Mouse (Mus musculus): Measurements from ENCODE around the gene Fzd4. TPM values are rescaled to one million over a fixed set of nuclear protein-coding genes. Genes with fewer than 3 reads are reported as not detected.

Gene Fzd4
- total RNA-seq, 1 experiment = 2.2 TPM

GRCm38 (mm10) chr7:89433893-89434616 lies 29.9 kb downstream of the Fzd4 start:
- H3K9me3 ChIP-seq (ENCODE audit: control insufficient read depth, insufficient read depth, low read depth, low read length) = no peaks in the 10 kb centered on the region
- TF ChIP-seq ZC3H11A (IDR thresholded peaks at IDR 0.05; ENCODE audit: borderline replicate concordance, low read depth, low read length) = no peak
- no peak for TF ChIP-seq MAFK (IDR thresholded peaks at IDR 0.05; ENCODE audit: insufficient read depth, low read depth, low read length)
- TF ChIP-seq HCFC1 (IDR thresholded peaks at IDR 0.05; ENCODE audit: borderline replicate concordance, insufficient read depth, low read length) = no peak
- TF ChIP-seq CHD2 (IDR thresholded peaks at IDR 0.05; ENCODE audit: low read depth, low read length) = no peak
- H3K4me3 ChIP-seq (ENCODE audit: insufficient read depth in 1 of 2, low read depth in 1 of 2, low read length in 2 of 2, poor library complexity in 1 of 2, severe bottlenecking in 1 of 2) = no peak overlapping the region
- in situ Hi-C loops (cut with MboI; ENCODE audit: low sequenced_read_pairs in 2 of 2, unreplicated experiment in 2 of 2) = no loop called here
- DNase-seq (ENCODE audit: low read depth, low spot score) = no peak
- H3K9ac ChIP-seq (ENCODE audit: insufficient read depth, low read depth, low read length, poor library complexity, severe bottlenecking) = no peak overlapping the region
- H3K36me3 ChIP-seq (ENCODE audit: control insufficient read depth, insufficient read depth, low read length, poor library complexity, severe bottlenecking) = no peaks in the 10 kb centered on the region
- H3K4me1 ChIP-seq (ENCODE audit: control insufficient read depth in 2 of 2, insufficient read depth in 2 of 2, low read length in 2 of 2, poor library complexity in 1 of 2) = no peaks in the 10 kb centered on the region
- no peak overlapping the region for H3K27ac ChIP-seq (ENCODE audit: insufficient read depth, low read depth, low read length, poor library complexity, severe bottlenecking)

GRCm38 (mm10) chr7:89436404-89436803 lies 32.2 kb downstream of the Fzd4 start:
- no peak for TF ChIP-seq MAFK (IDR thresholded peaks at IDR 0.05; ENCODE audit: insufficient read depth, low read depth, low read length)
- Histone ChIP-seq H3K9ac (ENCODE audit: insufficient read depth, low read depth, low read length, poor library complexity, severe bottlenecking) (no peak overlapping the region), H3K4me3 (ENCODE audit: insufficient read depth in 1 of 2, low read depth in 1 of 2, low read length in 2 of 2, poor library complexity in 1 of 2, severe bottlenecking in 1 of 2) (no peak overlapping the region), H3K27ac (ENCODE audit: insufficient read depth, low read depth, low read length, poor library complexity, severe bottlenecking) (no peak overlapping the region), H3K4me1 (ENCODE audit: control insufficient read depth in 2 of 2, insufficient read depth in 2 of 2, low read length in 2 of 2, poor library complexity in 1 of 2) (no peaks in the 10 kb centered on the region), H3K36me3 (ENCODE audit: control insufficient read depth, insufficient read depth, low read length, poor library complexity, severe bottlenecking) (no peaks in the 10 kb centered on the region), H3K9me3 (ENCODE audit: control insufficient read depth, insufficient read depth, low read depth, low read length) (no peaks in the 10 kb centered on the region)
- in situ Hi-C loops (cut with MboI; ENCODE audit: low sequenced_read_pairs in 2 of 2, unreplicated experiment in 2 of 2) = no loop called here
- DNase-seq (ENCODE audit: low read depth, low spot score) = no peak

GRCm38 (mm10) chr7:89437589-89437988 lies 33.4 kb downstream of the Fzd4 start:
- Histone ChIP-seq H3K9me3 (ENCODE audit: control insufficient read depth, insufficient read depth, low read depth, low read length) (no peaks in the 10 kb centered on the region), H3K4me3 (ENCODE audit: insufficient read depth in 1 of 2, low read depth in 1 of 2, low read length in 2 of 2, poor library complexity in 1 of 2, severe bottlenecking in 1 of 2) (no peak overlapping the region), H3K4me1 (ENCODE audit: control insufficient read depth in 2 of 2, insufficient read depth in 2 of 2, low read length in 2 of 2, poor library complexity in 1 of 2) (no peaks in the 10 kb centered on the region), H3K9ac (ENCODE audit: insufficient read depth, low read depth, low read length, poor library complexity, severe bottlenecking) (no peak overlapping the region), H3K36me3 (ENCODE audit: control insufficient read depth, insufficient read depth, low read length, poor library complexity, severe bottlenecking) (no peaks in the 10 kb centered on the region), H3K27ac (ENCODE audit: insufficient read depth, low read depth, low read length, poor library complexity, severe bottlenecking) (no peak overlapping the region)
- TF ChIP-seq HCFC1 (IDR thresholded peaks at IDR 0.05; ENCODE audit: borderline replicate concordance, insufficient read depth, low read length) (no peak), ZNF384 (IDR thresholded peaks at IDR 0.05; ENCODE audit: low read depth, low read length) (no peak), MAFK (IDR thresholded peaks at IDR 0.05; ENCODE audit: insufficient read depth, low read depth, low read length) (no peak)
- in situ Hi-C loops (cut with MboI; ENCODE audit: low sequenced_read_pairs in 2 of 2, unreplicated experiment in 2 of 2) = no loop called here
- DNase-seq (ENCODE audit: low read depth, low spot score) = peak; percentile 44

GRCm38 (mm10) chr7:89441291-89441690 lies 37.1 kb downstream of the Fzd4 start:
- in situ Hi-C loops (cut with MboI; ENCODE audit: low sequenced_read_pairs in 2 of 2, unreplicated experiment in 2 of 2) = no loop called here

GRCm38 (mm10) chr7:89442242-89442641 lies 38.1 kb downstream of the Fzd4 start:
- no peaks in the 10 kb centered on the region for H3K4me1 ChIP-seq (ENCODE audit: control insufficient read depth in 2 of 2, insufficient read depth in 2 of 2, low read length in 2 of 2, poor library complexity in 1 of 2)
- TF ChIP-seq CHD2 (IDR thresholded peaks at IDR 0.05; ENCODE audit: low read depth, low read length) = no peak
- no peak for TF ChIP-seq HCFC1 (IDR thresholded peaks at IDR 0.05; ENCODE audit: borderline replicate concordance, insufficient read depth, low read length)
- TF ChIP-seq MAFK (IDR thresholded peaks at IDR 0.05; ENCODE audit: insufficient read depth, low read depth, low read length) = no peak
- no peak for TF ChIP-seq ZC3H11A (IDR thresholded peaks at IDR 0.05; ENCODE audit: borderline replicate concordance, low read depth, low read length)
- TF ChIP-seq ZNF384 (IDR thresholded peaks at IDR 0.05; ENCODE audit: low read depth, low read length) = no peak
- H3K4me3 ChIP-seq (ENCODE audit: insufficient read depth in 1 of 2, low read depth in 1 of 2, low read length in 2 of 2, poor library complexity in 1 of 2, severe bottlenecking in 1 of 2) = no peak overlapping the region
- in situ Hi-C loops (cut with MboI; ENCODE audit: low sequenced_read_pairs in 2 of 2, unreplicated experiment in 2 of 2) = no loop called here
- H3K36me3 ChIP-seq (ENCODE audit: control insufficient read depth, insufficient read depth, low read length, poor library complexity, severe bottlenecking) = no peaks in the 10 kb centered on the region
- H3K9me3 ChIP-seq (ENCODE audit: control insufficient read depth, insufficient read depth, low read depth, low read length) = no peaks in the 10 kb centered on the region
- no peak overlapping the region for H3K9ac ChIP-seq (ENCODE audit: insufficient read depth, low read depth, low read length, poor library complexity, severe bottlenecking)
- no peak overlapping the region for H3K27ac ChIP-seq (ENCODE audit: insufficient read depth, low read depth, low read length, poor library complexity, severe bottlenecking)
- no peak for DNase-seq (ENCODE audit: low read depth, low spot score)

More at GRCm38 (mm10) chr7:89441291-89441690, 37.1 kb downstream of the Fzd4 start:
- H3K4me3 ChIP-seq (ENCODE audit: insufficient read depth in 1 of 2, low read depth in 1 of 2, low read length in 2 of 2, poor library complexity in 1 of 2, severe bottlenecking in 1 of 2) = no peak overlapping the region
- no peak for DNase-seq (ENCODE audit: low read depth, low spot score)
- H3K27ac ChIP-seq (ENCODE audit: insufficient read depth, low read depth, low read length, poor library complexity, severe bottlenecking) = no peak overlapping the region
- H3K36me3 ChIP-seq (ENCODE audit: control insufficient read depth, insufficient read depth, low read length, poor library complexity, severe bottlenecking) = no peaks in the 10 kb centered on the region
- no peaks in the 10 kb centered on the region for H3K4me1 ChIP-seq (ENCODE audit: control insufficient read depth in 2 of 2, insufficient read depth in 2 of 2, low read length in 2 of 2, poor library complexity in 1 of 2)
- TF ChIP-seq HCFC1 (IDR thresholded peaks at IDR 0.05; ENCODE audit: borderline replicate concordance, insufficient read depth, low read length) (no peak), ZNF384 (IDR thresholded peaks at IDR 0.05; ENCODE audit: low read depth, low read length) (peak; percentile 90)
- H3K9ac ChIP-seq (ENCODE audit: insufficient read depth, low read depth, low read length, poor library complexity, severe bottlenecking) = no peak overlapping the region
- no peaks in the 10 kb centered on the region for H3K9me3 ChIP-seq (ENCODE audit: control insufficient read depth, insufficient read depth, low read depth, low read length)
